Mouse (Mus musculus): ENCODE measurements around the gene Cdon. TPM values are rescaled to one million over a fixed set of nuclear protein-coding genes. Genes with fewer than 3 reads are reported as not detected.

Gene Cdon
- total RNA-seq, 2 experiments from 2014 or later, result 17.7 to 21.7 TPM

- no peak for DNase-seq
- intact Hi-C loops (cut with DNase I; ENCODE audit: low total_unique reads), result no loop called here
Observed at GRCm38 (mm10) chr9:35486616-35487015, 65.7 kb downstream of the Cdon start.

DNA sequence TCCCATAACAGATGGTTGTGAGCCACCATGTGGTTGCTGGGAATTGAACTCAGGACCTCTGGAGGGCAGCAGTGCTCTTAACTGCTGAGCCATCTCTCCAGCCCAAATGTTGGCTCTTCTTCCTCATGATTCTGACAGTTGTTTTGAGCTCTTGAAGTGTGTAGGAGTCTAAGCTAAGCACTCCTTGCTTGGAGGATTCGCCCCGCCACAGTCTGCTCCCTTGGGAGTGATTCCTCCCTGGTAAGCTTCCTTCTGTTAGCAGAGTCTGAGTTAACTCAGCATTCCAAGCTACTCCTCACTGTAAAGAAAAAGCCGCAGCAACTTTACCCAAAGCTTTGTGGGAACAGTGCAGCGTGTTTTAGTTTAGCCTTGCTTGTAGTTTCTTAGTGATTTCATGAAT is 67.6 kb downstream of the Cdon start:
- DNase-seq, result no peak
- intact Hi-C loops (cut with DNase I; ENCODE audit: low total_unique reads), result no loop called here

DNA sequence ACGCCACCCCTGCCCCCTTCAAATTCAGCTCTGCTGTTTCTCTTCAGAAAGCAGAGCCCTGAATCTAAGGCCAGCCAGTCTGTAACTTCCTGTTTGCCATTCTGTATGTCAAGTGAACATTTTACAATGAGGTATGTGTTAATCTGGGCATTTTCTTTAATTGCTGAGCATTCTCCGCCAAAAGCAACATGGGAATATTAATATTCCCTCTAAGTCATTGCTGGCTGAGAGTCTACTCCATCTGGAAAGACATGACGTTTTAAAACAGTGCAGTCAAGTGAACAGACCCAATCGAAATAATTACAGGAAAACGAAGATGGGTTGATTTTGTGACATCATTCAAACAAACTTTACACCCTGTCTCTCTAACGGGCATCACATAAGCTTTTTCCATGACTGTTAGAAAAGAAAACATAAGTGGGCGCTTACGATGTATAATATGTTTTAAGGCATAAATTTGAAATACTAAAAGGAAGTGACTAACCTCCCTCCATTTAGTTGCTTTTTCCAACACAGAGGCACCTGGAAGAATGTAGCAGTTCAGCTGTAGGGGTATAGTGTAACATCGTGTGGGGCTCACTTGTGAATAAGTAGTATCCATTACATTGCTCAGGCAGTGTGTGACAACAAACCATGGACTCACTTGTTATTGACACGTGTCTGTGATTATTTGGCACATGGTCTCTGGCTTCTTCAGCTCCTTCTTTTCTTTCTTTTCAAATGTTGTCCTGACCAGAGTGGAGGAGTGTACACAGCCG is 70.4 kb downstream of the Cdon start:
- DNase-seq, result no peak

DNA sequence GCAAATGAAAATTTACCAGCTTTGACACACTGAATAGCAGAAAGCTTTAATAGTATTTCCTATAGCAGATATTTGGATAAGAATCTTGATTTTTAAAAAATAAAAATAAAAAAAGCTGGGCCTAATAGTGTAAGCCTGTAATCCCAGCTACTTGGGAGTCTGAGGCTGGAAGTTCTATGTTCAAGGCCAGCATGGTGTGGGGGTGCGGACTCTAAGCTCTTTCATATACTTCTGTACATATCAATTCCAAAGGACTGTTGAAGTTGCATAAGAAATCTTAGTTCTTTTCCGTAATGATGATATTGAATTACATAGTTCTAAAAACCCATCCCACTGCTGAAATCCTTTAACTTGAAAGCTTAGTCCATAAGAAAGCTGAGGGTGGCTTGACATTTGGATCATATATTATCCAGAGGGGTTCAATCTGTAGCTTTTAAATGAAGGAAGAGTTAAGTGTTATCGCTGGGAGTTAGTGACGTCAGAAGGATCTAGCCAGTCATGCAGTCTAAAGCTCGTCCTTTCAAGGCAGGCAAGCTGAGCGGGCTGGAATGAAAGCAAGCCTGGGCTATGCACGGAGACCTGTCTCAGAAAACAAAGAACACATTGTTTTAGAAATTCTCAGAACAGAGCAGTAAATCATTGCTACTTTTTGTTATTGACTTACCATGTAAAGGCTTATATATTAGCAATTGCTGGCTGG is 72.3 kb downstream of the Cdon start:
- intact Hi-C loops (cut with DNase I; ENCODE audit: low total_unique reads), result no loop called here
- DNase-seq, result no peak

More for the DNA sequence above, 70.4 kb downstream of the Cdon start:
- intact Hi-C loops (cut with DNase I; ENCODE audit: low total_unique reads), result no loop called here

DNA sequence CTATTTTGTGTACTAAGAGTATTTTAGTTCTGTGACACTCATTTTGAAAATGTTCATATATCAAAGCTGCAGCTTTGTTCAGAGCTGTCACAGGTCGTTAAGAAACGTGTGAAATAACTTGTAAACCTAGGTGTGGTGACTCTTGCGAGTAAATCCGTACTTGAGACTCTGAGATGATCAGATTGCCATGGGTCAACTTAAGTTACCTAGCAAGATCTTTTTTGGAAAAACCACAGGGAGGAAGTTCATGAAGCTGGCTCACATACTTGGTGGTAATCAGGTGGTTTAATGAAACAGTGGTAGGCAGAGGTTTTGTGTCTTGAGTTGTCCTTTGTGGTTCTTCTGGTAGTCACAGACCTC is 72.8 kb downstream of the Cdon start:
- intact Hi-C loops (cut with DNase I; ENCODE audit: low total_unique reads), result no loop called here

GRCm38 (mm10) chr9:35494937-35495336 is 74.0 kb downstream of the Cdon start:
- no peak for DNase-seq
- intact Hi-C loops (cut with DNase I; ENCODE audit: low total_unique reads), result no loop called here

More for the DNA sequence above, 72.8 kb downstream of the Cdon start:
- DNase-seq, result no peak

DNA sequence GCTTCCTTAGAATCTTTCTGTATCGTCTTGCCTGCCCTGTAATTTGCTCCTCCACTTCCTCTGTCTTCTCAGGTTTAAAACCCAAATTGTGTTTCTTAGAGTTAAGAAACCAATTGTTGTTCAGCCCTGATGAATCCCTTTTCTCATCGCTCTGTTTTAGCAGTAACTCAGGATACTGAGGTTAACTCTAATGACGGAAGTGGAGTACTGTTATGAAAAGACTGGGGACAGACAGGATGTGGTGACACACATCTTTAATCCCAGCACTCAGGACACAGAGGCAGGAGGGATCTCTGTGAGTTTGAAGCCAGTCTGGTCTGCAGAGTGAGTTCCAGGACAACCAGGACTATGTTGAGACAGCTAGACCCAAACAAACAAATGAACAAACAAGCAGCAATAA is 74.5 kb downstream of the Cdon start:
- intact Hi-C loops (cut with DNase I; ENCODE audit: low total_unique reads), result no loop called here
- no peak for DNase-seq

GRCm38 (mm10) chr9:35499946-35500345 is 79.0 kb downstream of the Cdon start:
- DNase-seq, result no peak
- intact Hi-C loops (cut with DNase I; ENCODE audit: low total_unique reads), result no loop called here

DNA sequence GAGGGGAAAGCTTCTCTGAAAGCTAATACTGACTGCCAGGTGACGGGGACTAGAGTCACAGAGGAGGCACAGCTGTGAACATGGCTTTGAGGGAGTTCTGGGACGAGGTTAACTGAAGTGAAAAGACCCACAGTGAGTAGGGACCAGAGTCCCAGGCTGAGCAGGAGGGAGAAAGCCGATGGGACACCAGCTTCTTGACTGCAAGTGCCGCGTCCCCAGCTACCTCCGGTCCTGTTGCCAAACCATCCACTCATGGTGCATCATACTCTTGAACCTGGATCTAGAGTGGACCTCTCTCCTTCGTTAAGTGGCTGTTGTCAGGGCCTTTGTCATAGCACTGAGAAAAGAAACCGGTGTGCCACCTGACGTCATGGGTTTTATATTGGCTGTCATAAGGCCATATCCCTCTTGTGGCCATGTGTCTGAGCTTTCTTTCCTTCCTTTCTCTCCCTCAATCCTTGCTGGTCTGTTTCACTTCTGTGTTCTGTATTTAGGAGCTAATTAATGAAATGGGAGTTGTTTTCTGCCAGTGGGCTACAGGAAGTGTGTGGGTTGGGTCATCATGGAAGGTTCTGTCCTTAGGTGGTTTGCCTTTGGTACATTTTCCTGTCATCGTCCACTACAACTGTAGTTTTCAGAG is 81.6 kb downstream of the Cdon start:
- no peak for DNase-seq
- intact Hi-C loops (cut with DNase I; ENCODE audit: low total_unique reads), result no loop called here

GRCm38 (mm10) chr9:35508234-35508633 is 87.3 kb downstream of the Cdon start:
- DNase-seq, result peak; percentile 73
- intact Hi-C loops (cut with DNase I; ENCODE audit: low total_unique reads), result no loop called here

DNA sequence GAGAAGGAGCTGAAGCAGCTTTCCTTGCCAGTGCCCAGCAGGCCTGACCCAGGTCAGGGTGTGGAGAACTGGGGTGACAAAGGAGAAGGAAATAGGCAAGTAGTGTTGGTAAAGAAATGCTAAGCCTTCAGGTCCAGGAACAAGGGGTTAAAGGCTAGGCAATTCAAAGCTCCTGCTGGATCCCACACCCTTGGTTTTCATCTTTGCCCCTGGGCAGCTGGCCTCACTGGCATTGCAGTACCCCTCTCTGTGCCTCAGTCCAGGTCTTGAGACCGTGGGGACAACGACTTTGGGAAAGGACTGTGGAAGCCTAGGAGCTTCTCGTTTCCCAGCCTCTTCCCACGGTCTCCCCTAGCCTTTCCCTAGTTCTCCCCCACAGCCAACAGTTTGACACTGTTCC is 93.0 kb downstream of the Cdon start:
- no peak for DNase-seq
- intact Hi-C loops (cut with DNase I; ENCODE audit: low total_unique reads), result no loop called here

DNA sequence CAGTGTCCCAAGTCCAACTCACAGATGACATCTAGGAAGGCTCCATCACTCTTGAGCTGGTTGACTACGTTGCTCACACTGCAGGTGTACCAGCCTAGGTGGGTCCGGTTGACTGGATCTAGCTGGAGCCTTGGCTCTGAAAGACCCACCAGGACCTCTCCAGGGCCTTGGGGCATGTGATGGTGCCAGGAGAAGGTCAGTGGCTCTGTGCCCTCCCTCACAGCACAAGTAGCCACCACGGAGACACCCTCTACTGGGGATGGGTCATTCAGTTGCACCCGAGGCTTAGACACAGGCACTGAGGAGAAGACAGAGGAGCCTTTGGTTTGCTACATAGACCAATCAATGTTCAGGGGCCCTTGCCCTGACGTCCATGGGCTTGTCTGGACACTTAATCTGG is 95.3 kb downstream of the Cdon start:
- DNase-seq, result no peak
- intact Hi-C loops (cut with DNase I; ENCODE audit: low total_unique reads), result no loop called here

DNA sequence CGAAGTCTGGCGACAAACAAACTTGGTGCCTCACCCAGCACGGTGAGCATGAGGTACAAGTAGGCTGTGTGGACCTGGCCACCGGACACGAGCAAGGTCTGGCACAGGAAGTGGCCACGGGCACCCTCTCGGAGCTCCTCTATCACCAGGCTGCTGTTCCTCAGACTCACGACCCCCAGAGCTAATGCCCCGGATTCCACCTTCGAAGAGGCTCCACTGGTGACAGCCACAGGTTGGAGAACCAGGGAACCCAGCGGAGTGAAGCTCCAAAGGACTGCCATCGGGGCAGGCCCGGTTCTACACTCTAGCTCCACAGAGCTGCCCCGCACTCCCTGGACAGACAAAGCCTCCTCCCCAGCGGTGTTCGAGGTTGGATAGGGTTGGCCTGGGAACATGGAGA is 95.8 kb downstream of the Cdon start:
- no peak for DNase-seq
- intact Hi-C loops (cut with DNase I; ENCODE audit: low total_unique reads), result no loop called here

DNA sequence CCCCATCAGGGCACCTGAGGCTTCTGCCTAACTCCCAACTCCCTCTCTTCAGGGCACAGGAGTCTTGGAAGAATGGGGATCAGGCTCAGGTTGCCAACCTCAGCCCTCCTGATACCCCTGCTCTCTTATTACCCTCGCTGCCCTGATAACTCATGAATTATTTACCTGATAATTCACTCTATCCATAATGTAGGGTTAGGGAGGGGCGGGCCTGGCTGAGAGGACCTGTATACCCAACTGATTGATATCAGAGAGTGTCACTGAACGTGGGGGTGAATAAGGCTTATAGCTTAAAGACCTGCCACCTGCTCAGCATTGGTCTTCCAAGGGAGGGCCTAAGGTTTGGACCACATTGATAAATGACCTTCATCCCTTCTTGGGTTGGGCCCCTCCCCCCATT is 97.2 kb downstream of the Cdon start, which contains the start of gene Gm1113:
Gm1113 (minus strand) TSS at position 101 of the 400 bp plus-strand sequence.
- DNase-seq, result no peak
- intact Hi-C loops (cut with DNase I; ENCODE audit: low total_unique reads), result no loop called here

- no peak for DNase-seq
- intact Hi-C loops (cut with DNase I; ENCODE audit: low total_unique reads), result loop anchor here (5.0 kb wide), 1 partner anchor 233 kb away; no protein-coding TSS in a partner anchor
Observed at GRCm38 (mm10) chr9:35520631-35521348, 99.9 kb downstream of the Cdon start.

GRCm38 (mm10) chr9:35522241-35522640 is 101.3 kb downstream of the Cdon start:
- DNase-seq, result no peak
- intact Hi-C loops (cut with DNase I; ENCODE audit: low total_unique reads), result loop anchor here (5.0 kb wide), 1 partner anchor 235 kb away; no protein-coding TSS in a partner anchor

- DNase-seq, result no peak
- intact Hi-C loops (cut with DNase I; ENCODE audit: low total_unique reads), result loop anchor here (5.0 kb wide), 1 partner anchor 236 kb away; no protein-coding TSS in a partner anchor
Observed at GRCm38 (mm10) chr9:35522821-35523515, 102.0 kb downstream of the Cdon start.

GRCm38 (mm10) chr9:35523541-35523940 is 102.6 kb downstream of the Cdon start:
- intact Hi-C loops (cut with DNase I; ENCODE audit: low total_unique reads), result loop anchor here (5.0 kb wide), 1 partner anchor 236 kb away; no protein-coding TSS in a partner anchor
- DNase-seq, result peak; percentile 29

GRCm38 (mm10) chr9:35523941-35524411 is 103.0 kb downstream of the Cdon start:
- peak; percentile 72 for DNase-seq
- intact Hi-C loops (cut with DNase I; ENCODE audit: low total_unique reads), result loop anchor here (5.0 kb wide), 1 partner anchor 237 kb away; no protein-coding TSS in a partner anchor
